Mouse (Mus musculus) stomach, postnatal 0 days (tissue): ENCODE results near the gene Spata19. TPM values are rescaled to one million over a fixed set of nuclear protein-coding genes. Genes with fewer than 3 reads are reported as not detected.

ENCODE experiments used
- ATAC-seq: fragments of 200-750 bp; cut with Nextera tagmentation; 2 replicates; pipeline ENCODE4 v1.8.0; 2017; ENCODE audit not compliant: low FRiP score, low TSS enrichment
- DNase-seq: peaks from one replicate; pipeline ENCODE4 v3.0.0-alpha.2; 2016; ENCODE audit warnings: low spot score
- H3K27ac ChIP-seq: fragments of 300-500 bp; sonication (generic); replicated peaks from 2 replicates; pipeline ENCODE4 v1.5.1; 2014; ENCODE audit warnings: mild to moderate bottlenecking, control low read depth
- H3K27me3 ChIP-seq: fragments of 300-500 bp; sonication (generic); 2 replicates; pipeline ENCODE4 v1.6.1; 2014; ENCODE audit warnings: low read length; ENCODE audit not compliant: control insufficient read depth, insufficient read depth
- H3K36me3 ChIP-seq: fragments of 300-500 bp; sonication (generic); 2 replicates; pipeline ENCODE4 v1.6.1; 2014; ENCODE audit warnings: low read length, mixed read lengths; ENCODE audit not compliant: control insufficient read depth, insufficient read depth
- H3K4me1 ChIP-seq: fragments of 300-500 bp; sonication (generic); replicated peaks from 2 replicates; pipeline ENCODE4 v1.6.1; 2014; ENCODE audit warnings: antibody characterized with exemption; ENCODE audit not compliant: control insufficient read depth, insufficient read depth
- H3K4me2 ChIP-seq: fragments of 300-500 bp; sonication (generic); replicated peaks from 2 replicates; pipeline ENCODE4 v1.6.1; 2014; ENCODE audit warnings: low read depth, mild to moderate bottlenecking, control low read depth, moderate library complexity
- H3K4me3 ChIP-seq: fragments of 300-500 bp; sonication (generic); 2 replicates; pipeline ENCODE4 v1.5.1; 2014; ENCODE audit warnings: low read depth, low read length, control low read depth
- H3K9ac ChIP-seq: fragments of 300-500 bp; sonication (generic); 2 replicates; pipeline ENCODE4 v1.6.1; 2014; ENCODE audit warnings: mild to moderate bottlenecking, low read length, control low read depth, mixed read lengths
- H3K9me3 ChIP-seq: fragments of 300-500 bp; sonication (generic); 2 replicates; pipeline ENCODE4 v1.6.1; 2016; ENCODE audit warnings: low read length; ENCODE audit not compliant: control insufficient read depth
- CTCF ChIP-seq: IDR thresholded peaks from 2 replicates; pipeline ENCODE4 v1.5.1; 2016; ENCODE audit warnings: antibody characterized with exemption, low read depth, mild to moderate bottlenecking, moderate library complexity
- EP300 ChIP-seq: optimal IDR thresholded peaks from 2 replicates; pipeline ENCODE3; 2016; ENCODE audit warnings: antibody characterized with exemption
- WGBS: fragments of 180-500 bp; shearing (Covaris S2); extraction: QIAGEN DNeasy Blood & Tissue Kit; methylation state at CpG from one replicate; pipeline ENCODE4 v1.1.7; 2014; 5-methylcytosine and 5-hydroxymethylcytosine counted together
- polyA plus RNA-seq: library from polyadenylated mRNA; unstranded; fragments of >200 nt; fragmentation: Nextera tagmentation; extraction: Ambion mirVana; gene quantifications from 2 replicates; pipeline ENCODE4 v1.2.1, GENCODE M21; 2015

The Spata19 gene
- polyA plus RNA-seq, 1 experiment from 2014 or later: not detected

DNA sequence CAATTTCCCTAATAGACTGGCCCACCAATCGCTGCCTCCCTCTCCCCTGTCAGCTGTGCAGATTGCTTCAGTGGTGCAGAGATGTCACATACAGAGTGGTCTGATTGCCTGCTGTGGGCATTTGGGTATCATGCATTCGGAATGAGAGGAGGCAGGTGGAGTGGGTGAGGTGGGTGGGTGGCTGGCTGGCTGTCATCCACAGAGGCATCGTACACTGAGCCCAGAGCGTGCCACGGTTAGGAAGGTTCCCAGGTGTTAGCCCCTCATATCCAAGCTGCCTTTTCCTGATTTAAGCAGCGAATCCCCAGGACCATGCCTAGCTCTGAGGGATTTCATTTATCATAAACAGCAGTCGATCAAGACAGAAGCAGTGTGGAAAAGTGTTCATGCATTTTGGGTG, 36.7 kb downstream of the Spata19 start:
- no peaks in the 10 kb centered on the region for H3K4me1 ChIP-seq
- H3K27ac ChIP-seq: no peak overlapping the region
- no peak for DNase-seq
- H3K27me3 ChIP-seq: no peaks in the 10 kb centered on the region
- H3K9me3 ChIP-seq: no peaks in the 10 kb centered on the region
- TF ChIP-seq EP300 (no peak), CTCF (no peak)
- H3K9ac ChIP-seq: no peak overlapping the region
- H3K4me3 ChIP-seq: no peak overlapping the region
- H3K4me2 ChIP-seq: no peak overlapping the region
- H3K36me3 ChIP-seq: no peaks in the 10 kb centered on the region
- WGBS: 79% methylated on average over 7 of the region's 7 CpGs
- ATAC-seq: no peak

DNA sequence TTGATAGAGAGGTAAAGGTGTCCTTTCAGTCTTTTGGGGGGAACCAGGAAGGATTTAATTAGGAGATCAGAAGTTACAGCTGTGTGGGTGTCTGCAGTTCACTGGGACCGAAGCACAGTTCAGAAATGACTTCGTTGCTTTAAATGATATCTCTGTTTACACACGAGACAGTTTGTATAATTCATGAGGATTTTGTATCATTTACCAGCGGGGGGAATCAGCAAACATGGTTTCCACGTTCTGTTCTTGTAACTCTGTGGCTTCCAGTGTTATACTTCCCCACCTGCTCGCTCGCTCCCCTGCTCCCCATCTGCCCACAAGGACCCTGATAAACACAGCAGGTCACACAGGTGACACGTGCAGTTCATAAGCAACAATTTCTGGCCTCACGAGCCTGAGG, 39.3 kb downstream of the Spata19 start:
- Histone ChIP-seq H3K4me1 (no peaks in the 10 kb centered on the region), H3K4me3 (no peak overlapping the region), H3K27me3 (no peaks in the 10 kb centered on the region), H3K36me3 (no peaks in the 10 kb centered on the region), H3K9me3 (no peaks in the 10 kb centered on the region), H3K9ac (no peak overlapping the region), H3K4me2 (no peak overlapping the region), H3K27ac (no peak overlapping the region)
- 46% methylated on average over 9 of the region's 9 CpGs for WGBS
- DNase-seq (no peak), ATAC-seq (no peak)
- TF ChIP-seq CTCF: no peak

DNA sequence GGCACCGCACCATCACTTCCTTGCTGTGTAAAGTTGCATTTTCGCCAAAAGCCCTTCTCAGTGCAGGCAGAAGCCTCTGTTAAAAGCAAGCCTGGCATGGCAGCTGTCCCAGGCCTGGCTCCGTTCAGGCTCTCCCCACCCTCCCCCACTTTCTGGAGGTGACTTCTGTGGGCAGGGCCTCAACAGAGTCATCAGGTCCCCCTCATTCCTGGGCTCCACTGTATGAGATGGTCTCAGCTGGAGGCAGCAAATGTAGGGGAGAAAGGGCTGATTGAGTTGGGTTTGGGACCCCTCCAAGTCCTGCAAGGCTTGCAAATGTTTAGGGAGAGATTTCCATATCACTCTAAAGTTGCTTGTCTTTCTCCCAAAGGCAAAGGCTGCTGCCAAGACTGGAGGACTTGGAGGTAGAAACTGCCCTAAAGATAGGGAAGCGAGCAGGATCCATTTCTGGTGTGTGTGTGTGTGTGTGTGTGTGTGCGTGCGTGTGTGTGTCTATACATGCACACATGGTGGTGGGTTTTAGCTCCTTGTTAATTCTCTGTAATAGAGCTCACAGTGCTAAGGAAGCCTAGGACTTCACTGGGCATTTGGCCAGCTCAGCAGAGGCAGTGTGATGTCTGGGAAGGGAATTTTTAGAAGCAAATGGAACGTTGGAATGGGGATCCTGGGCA, 40.9 kb downstream of the Spata19 start:
- Histone ChIP-seq H3K9me3 (no peaks in the 10 kb centered on the region), H3K4me3 (no peak overlapping the region), H3K9ac (no peak overlapping the region), H3K4me2 (no peak overlapping the region), H3K36me3 (no peaks in the 10 kb centered on the region), H3K27me3 (no peaks in the 10 kb centered on the region), H3K27ac (no peak overlapping the region), H3K4me1 (no peaks in the 10 kb centered on the region)
- no peak for ATAC-seq
- TF ChIP-seq CTCF (no peak), EP300 (no peak)
- no peak for DNase-seq
- 51% methylated on average over 7 of the region's 7 CpGs for WGBS

DNA sequence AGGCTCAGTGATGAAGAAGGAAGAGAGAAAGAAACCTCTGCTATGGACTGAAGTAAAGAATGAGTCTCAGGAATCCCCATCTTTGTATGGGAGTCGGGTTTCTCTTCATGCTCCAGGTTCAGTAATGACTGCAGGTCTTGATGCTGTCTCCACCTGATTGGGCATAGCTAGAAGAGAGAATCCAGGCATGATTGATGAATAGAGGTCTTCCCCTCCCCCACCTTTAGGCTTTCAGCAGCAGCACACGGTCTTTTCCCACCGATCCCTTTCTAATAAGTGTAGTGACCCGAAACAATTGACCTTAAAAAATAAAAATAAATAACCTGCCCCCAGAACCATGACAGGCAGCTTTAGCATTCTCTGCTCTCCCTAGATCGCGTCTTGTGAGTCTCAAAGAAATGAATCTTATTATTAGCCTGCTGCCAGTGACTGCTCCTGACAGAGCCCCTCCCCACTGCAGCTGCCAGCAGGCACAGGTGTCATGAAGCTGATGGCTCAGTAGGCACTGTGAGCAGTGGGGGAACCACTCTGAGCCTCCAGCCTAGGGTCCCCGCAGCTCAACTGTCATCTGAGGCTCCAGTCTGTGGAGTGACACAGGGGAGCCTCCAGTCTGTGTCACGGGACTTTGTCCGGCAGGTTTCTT, 53.3 kb downstream of the Spata19 start:
- TF ChIP-seq CTCF (no peak), EP300 (no peak)
- Histone ChIP-seq H3K4me3 (no peak overlapping the region), H3K27ac (no peak overlapping the region), H3K27me3 (no peaks in the 10 kb centered on the region), H3K9ac (no peak overlapping the region), H3K4me1 (no peaks in the 10 kb centered on the region), H3K36me3 (no peaks in the 10 kb centered on the region), H3K9me3 (no peaks in the 10 kb centered on the region), H3K4me2 (no peak overlapping the region)
- no peak for DNase-seq
- no peak for ATAC-seq
- 35% methylated on average over 9 of the region's 9 CpGs for WGBS

Other genes starting within 250 kb of the Spata19 start
- 28.8 and 30.8 TPM in 2 replicates for gene Jam3, start 241.4 kb upstream of the Spata19 start, polyA plus RNA-seq
- gene Igsf9b, start 97.6 kb upstream of the Spata19 start, polyA plus RNA-seq: 6.0 TPM in 2 replicates